Mouse (Mus musculus) midbrain, embryonic 13.5 days (tissue): ENCODE measurements around the gene Hsd17b2. TPM values are rescaled to one million over a fixed set of nuclear protein-coding genes. Genes with fewer than 3 reads are reported as not detected.

Experiments
- ATAC-seq: fragments of 200-750 bp; cut with Nextera tagmentation; 2 replicates; pipeline ENCODE4 v1.8.0; 2017; ENCODE audit warnings: mild to moderate bottlenecking, moderate TSS enrichment, moderate library complexity
- H3K27ac ChIP-seq: fragments of 300-500 bp; sonication (generic); 2 replicates; pipeline ENCODE4 v1.5.1; 2015; ENCODE audit warnings: inconsistent platforms, mild to moderate bottlenecking, moderate library complexity
- H3K27me3 ChIP-seq: fragments of 300-500 bp; sonication (generic); 2 replicates; pipeline ENCODE4 v1.6.1; 2015; ENCODE audit warnings: mild to moderate bottlenecking, inconsistent platforms
- H3K36me3 ChIP-seq: fragments of 300-500 bp; sonication (generic); 2 replicates; pipeline ENCODE4 v1.6.1; 2015; ENCODE audit warnings: mild to moderate bottlenecking, inconsistent platforms
- H3K4me1 ChIP-seq: fragments of 300-500 bp; sonication (generic); replicated peaks from 2 replicates; pipeline ENCODE4 v1.6.1; 2015; ENCODE audit warnings: inconsistent platforms
- H3K4me2 ChIP-seq: fragments of 300-500 bp; sonication (generic); replicated peaks from 2 replicates; pipeline ENCODE4 v1.6.1; 2015; ENCODE audit warnings: moderate library complexity, mild to moderate bottlenecking, inconsistent platforms
- H3K4me3 ChIP-seq: fragments of 300-500 bp; sonication (generic); replicated peaks from 2 replicates; pipeline ENCODE4 v1.5.1; 2015; ENCODE audit warnings: mild to moderate bottlenecking, inconsistent platforms
- H3K9ac ChIP-seq: fragments of 300-500 bp; sonication (generic); replicated peaks from 2 replicates; pipeline ENCODE4 v1.6.1; 2015; ENCODE audit warnings: mild to moderate bottlenecking, inconsistent platforms
- H3K9me3 ChIP-seq: fragments of 300-500 bp; sonication (generic); 2 replicates; pipeline ENCODE4 v1.6.1; 2016; ENCODE audit warnings: mild to moderate bottlenecking, inconsistent platforms
- WGBS: fragments of 180-500 bp; shearing (Covaris S2); methylation state at CpG from one replicate; pipeline ENCODE4 v1.1.7; 2015; 5-methylcytosine and 5-hydroxymethylcytosine counted together
- polyA plus RNA-seq: library from polyadenylated mRNA; unstranded; fragments of >200 nt; fragmentation: Nextera tagmentation; extraction: Ambion mirVana; gene quantifications from 2 replicates; pipeline ENCODE4 v1.2.1, GENCODE M21; 2015

Hsd17b2 gene
- polyA plus RNA-seq: 0.16 TPM in 1 of 2 replicates, not detected in the other

DNA sequence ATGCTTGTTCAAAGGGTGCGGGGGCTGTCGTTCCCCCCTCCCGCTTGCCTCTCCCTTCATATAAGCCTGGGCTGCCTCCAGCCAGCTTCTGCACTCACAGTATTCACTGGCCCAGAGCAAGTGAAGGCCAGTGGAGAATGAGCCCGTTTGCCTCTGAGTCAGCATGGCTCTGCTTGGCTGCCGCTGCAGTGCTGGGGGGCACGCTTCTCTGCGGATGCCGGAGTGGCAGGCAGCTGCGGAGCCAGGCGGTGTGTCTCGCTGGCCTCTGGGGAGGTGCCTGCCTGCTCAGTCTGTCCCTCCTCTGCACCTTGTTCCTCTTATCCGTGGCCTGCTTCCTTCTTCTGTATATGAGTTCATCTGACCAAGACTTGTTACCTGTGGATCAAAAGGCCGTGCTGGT is at the start of gene Hsd17b2:
Hsd17b2 (plus strand) TSS at position 46 of the 400 bp plus-strand sequence.
- Histone ChIP-seq H3K9ac (0 out of 2 replicates have a peak within 1 kb of the TSS, but pooled peaks have one; percentile 19), H3K4me1 (peaks cover 12% of the 10 kb centered on the region), H3K4me3 (no peak within 1 kb of the TSS), H3K27me3 (no peaks in the 10 kb centered on the region), H3K9me3 (no peaks in the 10 kb centered on the region), H3K27ac (no peak within 1 kb of the TSS), H3K4me2 (no peak within 1 kb of the TSS), H3K36me3 (no peaks in the 10 kb centered on the region)
- peak; percentile 40; the same call in 1 of the 2 replicates for ATAC-seq
- WGBS: 43% methylated on average over 13 of the region's 13 CpGs

- no peaks in the 10 kb centered on the region for H3K9me3 ChIP-seq
- H3K4me1 ChIP-seq: no peaks in the 10 kb centered on the region
- no peak overlapping the region for H3K9ac ChIP-seq
- 0 out of 2 replicates have a peak, but pooled peaks have one; percentile 24 for ATAC-seq
- H3K36me3 ChIP-seq: no peaks in the 10 kb centered on the region
- 96% methylated on average over 1 of the region's 1 CpGs for WGBS
- H3K4me3 ChIP-seq: no peak overlapping the region
- H3K27ac ChIP-seq: no peak overlapping the region
- H3K27me3 ChIP-seq: no peaks in the 10 kb centered on the region
- no peak overlapping the region for H3K4me2 ChIP-seq
Measured at GRCm38 (mm10) chr8:117652318-117652717, 49.4 kb upstream of the Hsd17b2 start.

DNA sequence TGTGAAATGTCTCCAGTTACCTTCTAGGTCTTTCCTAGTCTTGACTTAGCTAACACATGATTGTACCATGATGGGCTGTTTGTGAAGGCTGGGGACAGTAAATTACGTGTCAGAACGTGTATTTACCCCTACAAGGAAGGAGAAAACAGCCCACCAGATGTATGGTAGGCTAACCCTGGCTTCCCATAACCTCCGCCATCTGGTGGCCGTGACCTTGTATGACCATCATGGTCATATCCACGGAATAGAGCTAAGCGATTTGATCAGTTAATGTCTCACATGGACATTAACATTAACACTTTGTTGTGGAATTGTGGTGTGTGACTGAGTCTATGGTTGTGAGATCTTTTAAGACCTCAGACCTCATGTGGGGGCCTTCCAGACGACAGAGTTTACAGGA is 42.7 kb upstream of the Hsd17b2 start:
- H3K9ac ChIP-seq: no peak overlapping the region
- no peaks in the 10 kb centered on the region for H3K36me3 ChIP-seq
- H3K4me2 ChIP-seq: no peak overlapping the region
- H3K4me1 ChIP-seq: peaks cover 14% of the 10 kb centered on the region
- H3K27me3 ChIP-seq: no peaks in the 10 kb centered on the region
- H3K4me3 ChIP-seq: no peak overlapping the region
- 76% methylated on average over 7 of the region's 7 CpGs for WGBS
- ATAC-seq: no peak
- H3K27ac ChIP-seq: no peak overlapping the region
- no peaks in the 10 kb centered on the region for H3K9me3 ChIP-seq

GRCm38 (mm10) chr8:117660358-117661031 is 41.2 kb upstream of the Hsd17b2 start:
- 37% methylated on average over 11 of the region's 11 CpGs for WGBS
- H3K9me3 ChIP-seq: no peaks in the 10 kb centered on the region
- H3K4me3 ChIP-seq: no peak overlapping the region
- H3K36me3 ChIP-seq: no peaks in the 10 kb centered on the region
- H3K9ac ChIP-seq: no peak overlapping the region
- ATAC-seq: peak; percentile 83
- no peak overlapping the region for H3K27ac ChIP-seq
- H3K27me3 ChIP-seq: no peaks in the 10 kb centered on the region
- 0 out of 2 replicates have a peak overlapping the region, but pooled peaks have one; percentile 3 for H3K4me2 ChIP-seq
- peaks cover 14% of the 10 kb centered on the region for H3K4me1 ChIP-seq

DNA sequence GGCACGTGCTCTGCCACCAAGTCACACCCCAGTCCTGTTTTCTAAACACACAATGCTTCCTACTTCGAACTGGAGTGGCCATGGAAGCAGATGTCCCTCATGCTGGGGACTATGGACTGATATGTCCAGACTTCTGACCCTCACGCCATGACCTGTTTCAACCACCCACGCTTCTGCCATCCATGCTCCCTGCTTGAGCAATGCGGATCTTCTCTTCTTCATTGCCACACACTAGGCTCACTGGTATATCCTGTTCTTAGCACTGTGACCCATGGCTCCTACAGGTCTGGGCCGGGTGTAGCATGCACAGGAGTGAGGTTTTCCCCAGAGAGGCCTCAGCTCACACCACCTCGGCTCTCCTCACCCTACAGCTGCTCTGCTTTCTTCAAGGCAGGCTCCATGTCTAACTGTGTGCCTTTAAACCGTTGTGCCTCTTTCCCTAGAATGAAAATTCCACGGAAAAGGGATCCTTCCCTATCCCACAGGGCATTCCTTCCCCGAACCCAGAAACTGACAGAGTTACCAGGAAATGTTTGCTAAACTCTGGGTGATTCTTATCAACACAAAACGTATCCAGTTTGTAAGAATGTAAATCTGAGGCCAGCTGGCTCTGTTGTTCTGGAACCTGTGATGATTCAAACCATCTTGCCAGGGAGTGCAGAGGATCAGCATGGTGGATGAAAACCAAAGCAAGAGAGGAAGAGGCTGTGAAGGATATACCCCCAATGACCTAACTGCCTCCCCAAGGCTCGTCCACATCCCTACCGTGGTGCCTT is 34.2 kb upstream of the Hsd17b2 start:
- no peak for ATAC-seq
- H3K9me3 ChIP-seq: no peaks in the 10 kb centered on the region
- H3K9ac ChIP-seq: no peak overlapping the region
- H3K27me3 ChIP-seq: no peaks in the 10 kb centered on the region
- H3K4me1 ChIP-seq: no peaks in the 10 kb centered on the region; the same call in 1 of the 2 replicates
- H3K4me3 ChIP-seq: no peak overlapping the region
- no peak overlapping the region for H3K27ac ChIP-seq
- H3K36me3 ChIP-seq: no peaks in the 10 kb centered on the region
- H3K4me2 ChIP-seq: no peak overlapping the region
- WGBS: 86% methylated on average over 13 of the region's 13 CpGs

DNA sequence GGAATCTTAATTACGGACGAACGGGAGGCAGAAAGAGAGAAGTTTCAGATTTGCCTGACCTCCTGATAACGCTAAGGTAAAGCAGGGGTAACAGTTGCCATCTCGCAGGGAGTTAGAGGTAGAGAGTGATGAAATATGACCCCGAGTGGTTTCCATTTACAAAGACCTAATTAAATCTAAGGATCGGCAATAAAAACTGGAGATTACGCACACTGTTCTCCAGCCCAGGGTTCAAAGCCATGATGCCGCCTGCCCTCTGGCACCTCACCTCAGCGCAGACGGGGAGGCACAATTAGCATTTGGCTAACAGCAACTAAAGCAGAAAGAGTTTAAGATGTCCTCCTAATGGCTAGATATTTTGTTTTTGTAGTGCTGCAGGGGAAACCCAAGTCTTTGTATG is 31.2 kb upstream of the Hsd17b2 start:
- H3K4me2 ChIP-seq: no peak overlapping the region
- ATAC-seq: no peak
- peaks cover 3% of the 10 kb centered on the region; the same call in 1 of the 2 replicates for H3K4me1 ChIP-seq
- no peaks in the 10 kb centered on the region for H3K27me3 ChIP-seq
- H3K9me3 ChIP-seq: no peaks in the 10 kb centered on the region
- 51% methylated on average over 11 of the region's 11 CpGs for WGBS
- H3K36me3 ChIP-seq: no peaks in the 10 kb centered on the region
- no peak overlapping the region for H3K9ac ChIP-seq
- no peak overlapping the region for H3K27ac ChIP-seq
- no peak overlapping the region for H3K4me3 ChIP-seq

GRCm38 (mm10) chr8:117672558-117672957 is 29.1 kb upstream of the Hsd17b2 start:
- Histone ChIP-seq H3K27ac (no peak overlapping the region), H3K36me3 (no peaks in the 10 kb centered on the region), H3K9me3 (no peaks in the 10 kb centered on the region), H3K4me1 (peaks cover 3% of the 10 kb centered on the region; the same call in 1 of the 2 replicates), H3K9ac (no peak overlapping the region), H3K27me3 (no peaks in the 10 kb centered on the region), H3K4me3 (no peak overlapping the region), H3K4me2 (no peak overlapping the region)
- no peak for ATAC-seq
- WGBS: 86% methylated on average over 3 of the region's 3 CpGs

DNA sequence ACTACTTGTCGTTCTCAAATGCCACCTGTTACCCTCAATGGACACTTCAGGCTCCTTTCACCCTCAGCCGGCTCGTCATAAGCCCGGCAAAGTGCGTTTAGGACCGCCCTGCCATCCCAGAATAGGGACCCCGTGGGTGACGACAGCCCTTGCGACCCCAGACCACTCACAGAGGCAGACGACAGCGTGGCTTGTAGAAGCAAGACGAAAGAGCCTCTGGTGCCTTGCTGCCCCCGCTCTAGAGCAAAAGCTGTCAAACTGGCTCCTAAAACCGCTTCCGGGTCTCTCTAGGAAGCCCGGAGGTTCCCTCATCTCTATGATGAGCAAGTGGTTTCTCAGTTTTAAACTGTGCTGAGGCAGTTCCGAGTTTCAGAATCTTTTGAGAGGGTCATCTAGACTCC is 28.3 kb upstream of the Hsd17b2 start, which contains the start of gene Sdr42e1:
Sdr42e1 (minus strand) TSS at position 260 of the 401 bp plus-strand sequence.
- WGBS: 16% methylated on average over 17 of the region's 17 CpGs
- Histone ChIP-seq H3K36me3 (no peaks in the 10 kb centered on the region), H3K4me1 (peaks cover 3% of the 10 kb centered on the region; the same call in 1 of the 2 replicates), H3K9me3 (no peaks in the 10 kb centered on the region), H3K27ac (no peak within 1 kb of the TSS), H3K4me2 (peak within 1 kb of the TSS; percentile 60), H3K27me3 (no peaks in the 10 kb centered on the region), H3K9ac (peak within 1 kb of the TSS; percentile 62; the same call in 1 of the 2 replicates), H3K4me3 (peak within 1 kb of the TSS; percentile 45)
- ATAC-seq: no peak

GRCm38 (mm10) chr8:117675171-117675570 is 26.5 kb upstream of the Hsd17b2 start:
- no peak overlapping the region for H3K9ac ChIP-seq
- no peaks in the 10 kb centered on the region for H3K9me3 ChIP-seq
- H3K27me3 ChIP-seq: no peaks in the 10 kb centered on the region
- no peak overlapping the region for H3K4me2 ChIP-seq
- ATAC-seq: no peak
- no peak overlapping the region for H3K27ac ChIP-seq
- H3K36me3 ChIP-seq: no peaks in the 10 kb centered on the region
- WGBS: 75% methylated on average over 5 of the region's 5 CpGs
- H3K4me1 ChIP-seq: peaks cover 3% of the 10 kb centered on the region; the same call in 1 of the 2 replicates
- H3K4me3 ChIP-seq: no peak overlapping the region

DNA sequence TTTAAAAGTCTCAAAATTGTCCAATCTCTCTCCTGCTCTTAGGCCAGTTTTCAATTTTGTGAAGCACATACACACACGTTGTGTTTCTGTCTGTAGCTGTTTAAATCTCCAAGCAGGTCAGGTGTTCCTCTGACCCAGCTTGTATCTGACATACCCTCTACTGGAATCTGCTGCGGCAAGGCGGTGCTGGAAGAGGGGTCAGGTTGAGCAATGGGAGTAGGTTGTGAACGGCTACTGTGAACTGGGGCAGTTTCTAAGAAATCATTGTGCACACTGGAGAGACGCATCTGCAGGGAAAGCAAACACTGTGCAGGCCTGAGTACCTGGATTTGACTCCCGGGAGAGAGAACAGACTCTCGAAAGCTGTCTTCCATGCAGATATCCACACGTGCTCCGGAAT is 25.2 kb upstream of the Hsd17b2 start:
- no peak overlapping the region for H3K27ac ChIP-seq
- H3K9me3 ChIP-seq: no peaks in the 10 kb centered on the region
- H3K27me3 ChIP-seq: no peaks in the 10 kb centered on the region
- H3K36me3 ChIP-seq: no peaks in the 10 kb centered on the region
- no peak overlapping the region for H3K4me2 ChIP-seq
- no peak for ATAC-seq
- H3K4me1 ChIP-seq: peaks cover 3% of the 10 kb centered on the region; the same call in 1 of the 2 replicates
- H3K9ac ChIP-seq: no peak overlapping the region
- 77% methylated on average over 9 of the region's 9 CpGs for WGBS
- no peak overlapping the region for H3K4me3 ChIP-seq

GRCm38 (mm10) chr8:117677011-117677410 is 24.7 kb upstream of the Hsd17b2 start:
- Histone ChIP-seq H3K27ac (no peak overlapping the region), H3K27me3 (no peaks in the 10 kb centered on the region), H3K36me3 (no peaks in the 10 kb centered on the region), H3K9ac (no peak overlapping the region), H3K4me3 (no peak overlapping the region), H3K9me3 (no peaks in the 10 kb centered on the region), H3K4me2 (no peak overlapping the region), H3K4me1 (peaks cover 3% of the 10 kb centered on the region; the same call in 1 of the 2 replicates)
- ATAC-seq: no peak
- 85% methylated on average over 8 of the region's 8 CpGs for WGBS

DNA sequence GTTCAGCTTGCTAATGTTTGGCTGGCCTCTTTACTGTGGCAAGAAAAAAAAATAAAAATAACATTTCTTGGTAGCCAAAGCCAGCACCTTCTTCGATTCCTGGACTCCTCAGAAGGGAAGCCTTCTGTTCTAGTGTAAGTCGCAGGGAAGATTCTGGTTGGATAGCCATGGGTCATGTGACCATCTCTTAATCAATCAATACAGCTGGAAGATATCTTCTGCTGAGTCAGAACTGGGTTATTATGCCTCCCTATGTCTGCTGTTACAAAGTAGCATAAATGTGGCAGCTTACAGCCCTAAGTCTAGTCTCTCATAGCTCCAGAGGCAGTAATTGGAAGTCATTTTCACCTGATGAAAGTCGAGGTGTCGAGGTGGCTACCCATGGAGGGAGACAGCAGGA is 23.1 kb upstream of the Hsd17b2 start:
- Histone ChIP-seq H3K4me3 (no peak overlapping the region), H3K4me1 (no peaks in the 10 kb centered on the region), H3K9me3 (no peaks in the 10 kb centered on the region), H3K4me2 (no peak overlapping the region), H3K27ac (no peak overlapping the region), H3K27me3 (no peaks in the 10 kb centered on the region), H3K9ac (no peak overlapping the region), H3K36me3 (no peaks in the 10 kb centered on the region)
- 84% methylated on average over 4 of the region's 4 CpGs for WGBS
- no peak for ATAC-seq
